Mouse (Mus musculus) MEL (cell line): ENCODE measurements around the gene Usp15.

Experiments
- CHD1 ChIP-seq: IDR thresholded peaks from 2 replicates; pipeline ENCODE4 v1.6.1; 2012; ENCODE audit warnings: low read depth, mild to moderate bottlenecking, inconsistent platforms, low read length, improper control_type of control experiment
- CTCF ChIP-seq, 3 experiments: IDR thresholded peaks in 2 of 3; conservative IDR thresholded peaks in 1 of 3; 2 replicates each; pipeline ENCODE4 v1.5.1; 2011 to 2012; ENCODE audit warnings: low read length in 3 of 3, low read depth in 2 of 3, mild to moderate bottlenecking in 2 of 3, improper control_type of control experiment in 1 of 3, inconsistent platforms in 1 of 3, mixed read lengths in 1 of 3, moderate library complexity in 1 of 3; ENCODE audit not compliant: control insufficient read depth in 1 of 3, insufficient read depth in 1 of 3, poor library complexity in 1 of 3, severe bottlenecking in 1 of 3
- ELF1 ChIP-seq: IDR thresholded peaks from 2 replicates; pipeline ENCODE4 v1.6.1; 2014; ENCODE audit warnings: low read depth, mild to moderate bottlenecking, inconsistent platforms, low read length, improper control_type of control experiment, moderate library complexity
- GATA1 ChIP-seq: IDR thresholded peaks from 2 replicates; pipeline ENCODE4 v1.6.1; 2011; ENCODE audit warnings: low read depth, low read length, improper control_type of control experiment
- HCFC1 ChIP-seq: IDR thresholded peaks from 2 replicates; pipeline ENCODE4 v1.6.1; 2012; ENCODE audit warnings: low read depth, mild to moderate bottlenecking, inconsistent platforms, low read length, improper control_type of control experiment, moderate library complexity
- JUND ChIP-seq: IDR thresholded peaks from 2 replicates; pipeline ENCODE4 v1.6.1; 2011; ENCODE audit warnings: low read depth, mild to moderate bottlenecking, improper control_type of control experiment, low read length
- MAFK ChIP-seq: IDR thresholded peaks from 2 replicates; pipeline ENCODE4 v1.6.1; 2011; ENCODE audit warnings: low read depth, mild to moderate bottlenecking, low read length, improper control_type of control experiment, borderline replicate concordance
- MAX ChIP-seq: IDR thresholded peaks from 2 replicates; pipeline ENCODE4 v1.6.1; 2011; ENCODE audit warnings: low read length, improper control_type of control experiment
- MXI1 ChIP-seq: IDR thresholded peaks from 2 replicates; pipeline ENCODE4 v1.6.1; 2011; ENCODE audit warnings: mild to moderate bottlenecking, low read depth, low read length, improper control_type of control experiment
- POLR2AphosphoS5 ChIP-seq: IDR thresholded peaks from 2 replicates; pipeline ENCODE4 v1.6.1; 2012; ENCODE audit warnings: low read depth, borderline replicate concordance, mild to moderate bottlenecking, inconsistent platforms, low read length, moderate library complexity, mixed read lengths
- RCOR1 ChIP-seq: IDR thresholded peaks from 2 replicates; pipeline ENCODE4 v1.6.1; 2012; ENCODE audit warnings: low read depth, mild to moderate bottlenecking, inconsistent platforms, low read length, improper control_type of control experiment
- USF1 ChIP-seq: IDR thresholded peaks from 2 replicates; pipeline ENCODE4 v1.6.1; 2014; ENCODE audit warnings: low read depth, mild to moderate bottlenecking, inconsistent platforms, low read length, improper control_type of control experiment, moderate library complexity
- ZNF384 ChIP-seq: IDR thresholded peaks from 2 replicates; pipeline ENCODE4 v1.6.1; 2012; ENCODE audit warnings: low read depth, mild to moderate bottlenecking, inconsistent platforms, low read length, improper control_type of control experiment

- peak; percentile 58 to 91 (median 65) for TF ChIP-seq CTCF (IDR thresholded peaks at IDR 0.05 in 2 of 3, conservative IDR thresholded peaks at IDR 0.05 in 1 of 3; ENCODE audit: control insufficient read depth in 1 of 3, insufficient read depth in 1 of 3, low read depth in 2 of 3, low read length in 3 of 3, poor library complexity in 1 of 3, severe bottlenecking in 1 of 3)
- TF ChIP-seq ZNF384: peak; percentile 67
- no peak for TF ChIP-seq CHD1
- TF ChIP-seq MXI1: no peak; the same call in 1 of the 2 replicates
- no peak for TF ChIP-seq JUND
- TF ChIP-seq USF1: peak; percentile 10; the same call in 1 of the 2 replicates
- TF ChIP-seq RCOR1: no peak
- TF ChIP-seq GATA1: no peak
- no peak for TF ChIP-seq HCFC1
- TF ChIP-seq POLR2AphosphoS5: no peak
- TF ChIP-seq ELF1: 0 out of 2 replicates have a peak, but pooled peaks have one; percentile 15
- no peak for TF ChIP-seq MAFK
- TF ChIP-seq MAX: peak; percentile 56; the same call in 1 of the 2 replicates
Measured at GRCm38 (mm10) chr10:123091737-123092136, 105.1 kb downstream of the Usp15 start.
